Mouse (Mus musculus) myocyte (in vitro differentiated cells): ENCODE results near the gene Scn1b.

Experiments used
- CEBPB ChIP-seq: IDR thresholded peaks from 2 replicates; pipeline ENCODE4 v1.6.1; 2011; ENCODE audit warnings: mild to moderate bottlenecking, moderate library complexity; ENCODE audit not compliant: poor library complexity, insufficient read depth, severe bottlenecking
- E2F4 ChIP-seq: IDR thresholded peaks from one replicate; pipeline ENCODE4 v1.6.1; 2011; ENCODE audit warnings: mild to moderate bottlenecking, control low read depth, moderate library complexity; ENCODE audit not compliant: insufficient read depth
- MAX ChIP-seq: IDR thresholded peaks from one replicate; pipeline ENCODE4 v1.6.1; 2011; ENCODE audit warnings: low read depth, mild to moderate bottlenecking, control low read depth
- MYOD1 ChIP-seq, 3 experiments: IDR thresholded peaks; one replicate each; pipeline ENCODE4 v1.6.1; 2011; ENCODE audit warnings: control low read depth in 2 of 3, low read depth in 2 of 3, mild to moderate bottlenecking in 2 of 3, moderate library complexity in 1 of 3; ENCODE audit not compliant: insufficient read length in 2 of 3, control insufficient read depth in 1 of 3
- MYOG ChIP-seq, 3 experiments: IDR thresholded peaks; one replicate each; pipeline ENCODE4 v1.6.1; 2011; ENCODE audit warnings: control low read depth in 2 of 3, low read depth in 2 of 3, mild to moderate bottlenecking in 2 of 3; ENCODE audit not compliant: insufficient read length in 2 of 3, control insufficient read depth in 1 of 3, insufficient read depth in 1 of 3
- POLR2A ChIP-seq: IDR thresholded peaks from one replicate; pipeline ENCODE4 v1.6.1; 2011; ENCODE audit warnings: low read depth, mild to moderate bottlenecking, control low read depth, moderate library complexity; ENCODE audit not compliant: insufficient read length
- POLR2AphosphoS2 ChIP-seq: IDR thresholded peaks from one replicate; pipeline ENCODE4 v1.6.1; 2011; ENCODE audit warnings: low read depth, control low read depth; ENCODE audit not compliant: insufficient read length
- REST ChIP-seq: IDR thresholded peaks from one replicate; pipeline ENCODE4 v1.6.1; 2011; ENCODE audit warnings: mild to moderate bottlenecking, control low read depth, moderate library complexity; ENCODE audit not compliant: insufficient read depth, insufficient read length
- SRF ChIP-seq: IDR thresholded peaks from one replicate; pipeline ENCODE4 v1.6.1; 2011; ENCODE audit warnings: low read depth; ENCODE audit not compliant: control insufficient read depth, insufficient read length
- TCF12 ChIP-seq: IDR thresholded peaks from one replicate; pipeline ENCODE4 v1.6.1; 2011; ENCODE audit warnings: mild to moderate bottlenecking, control low read depth; ENCODE audit not compliant: poor library complexity, insufficient read depth, severe bottlenecking
- TCF3 ChIP-seq: IDR thresholded peaks from one replicate; pipeline ENCODE4 v1.6.1; 2011; ENCODE audit warnings: low read depth, control low read depth; ENCODE audit not compliant: insufficient read length
- USF1 ChIP-seq: IDR thresholded peaks from one replicate; pipeline ENCODE4 v1.6.1; 2011; ENCODE audit warnings: low read depth, mild to moderate bottlenecking, control low read depth, moderate library complexity

DNA sequence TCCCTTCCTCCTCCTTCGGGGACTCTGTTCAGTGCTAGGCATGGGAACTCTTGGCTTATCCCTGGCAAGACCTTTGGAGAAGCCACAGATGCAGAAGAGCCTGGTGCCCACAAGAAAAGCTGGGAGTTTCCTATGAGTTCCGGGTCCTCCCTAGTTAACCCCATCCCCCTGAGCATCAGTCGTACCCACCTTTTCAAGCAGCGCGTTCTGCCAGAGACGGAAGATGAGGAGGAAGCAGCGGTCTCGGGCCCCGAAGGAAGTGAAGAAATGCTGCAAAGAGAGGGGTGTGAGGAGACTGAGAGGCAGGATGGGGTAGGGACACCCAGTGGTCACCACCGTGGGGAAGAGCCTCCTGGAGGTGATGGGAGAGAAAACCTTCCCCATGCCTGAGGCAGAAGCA lies 14.1 kb upstream of the Scn1b start:
- no peak for TF ChIP-seq POLR2A
- no peak for TF ChIP-seq TCF12
- no peak for TF ChIP-seq USF1
- no peak for TF ChIP-seq E2F4
- TF ChIP-seq MYOD1 (IDR thresholded peaks at IDR 0.05; ENCODE audit: control insufficient read depth in 1 of 3, insufficient read length in 2 of 3, low read depth in 2 of 3): no peak
- TF ChIP-seq CEBPB: no peak
- TF ChIP-seq MYOG (IDR thresholded peaks at IDR 0.05; ENCODE audit: control insufficient read depth in 1 of 3, insufficient read depth in 1 of 3, insufficient read length in 2 of 3, low read depth in 2 of 3): no peak
- no peak for TF ChIP-seq REST
- TF ChIP-seq MAX: no peak
- no peak for TF ChIP-seq SRF
- no peak for TF ChIP-seq POLR2AphosphoS2
- TF ChIP-seq TCF3: no peak
